Mouse (Mus musculus): Measurements from ENCODE around the gene Zmym4. TPM values are rescaled to one million over a fixed set of nuclear protein-coding genes. Genes with fewer than 3 reads are reported as not detected.

Gene Zmym4
- polyA plus RNA-seq, 1 experiment: 5.5 TPM

DNA sequence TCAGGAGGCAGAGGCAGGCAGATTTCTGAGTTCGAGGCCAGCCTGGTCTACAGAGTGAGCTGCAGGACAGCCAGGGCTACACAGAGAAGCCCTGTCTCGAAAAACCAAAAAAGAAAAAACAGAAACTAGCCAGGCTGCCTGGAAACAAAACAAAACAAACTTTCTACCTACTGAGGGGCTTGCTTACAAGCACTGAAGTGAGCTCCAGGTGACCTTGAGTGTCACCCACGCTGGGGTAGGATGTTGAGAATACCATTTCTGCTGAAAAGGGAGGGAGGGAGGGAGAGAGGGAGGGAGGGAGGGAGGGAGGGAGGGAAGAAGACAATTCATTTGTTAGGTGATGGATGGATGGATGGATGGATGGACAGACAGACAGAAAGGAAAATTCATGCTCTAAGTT, 24.5 kb downstream of the Zmym4 start:
- WGBS: 79% methylated on average over 3 of the region's 3 CpGs
- Histone ChIP-seq H3K4me3 (replicated peaks; ENCODE audit: extremely low read depth, low read depth, low read length) (no peak overlapping the region), H3K4me1 (ENCODE audit: control insufficient read depth, insufficient read depth, low read length) (no peaks in the 10 kb centered on the region)
- TF ChIP-seq POLR2A (IDR thresholded peaks at IDR 0.05; ENCODE audit: borderline replicate concordance, extremely low read depth, low read depth, low read length): no peak
- no peak for TF ChIP-seq CTCF (IDR thresholded peaks at IDR 0.05; ENCODE audit: insufficient read depth, low read length)
- no peak for DNase-seq

DNA sequence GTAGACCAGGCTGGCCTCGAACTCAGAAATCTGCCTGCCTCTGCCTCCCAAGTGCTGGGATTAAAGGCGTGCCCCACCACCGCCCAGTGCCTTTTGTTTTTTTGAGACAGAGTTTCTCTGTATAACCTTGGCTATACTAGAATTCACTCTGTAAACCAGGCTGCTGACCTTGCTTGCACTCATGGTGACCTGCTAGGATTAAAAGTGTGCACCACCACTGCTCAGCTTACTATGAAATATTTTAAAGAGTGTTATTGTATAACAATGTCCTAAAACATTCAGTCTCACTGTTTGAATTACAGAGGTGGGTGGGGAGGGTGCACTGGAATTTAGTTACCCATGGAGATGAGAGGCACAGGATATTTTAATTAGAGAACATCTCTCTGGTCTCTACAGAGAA, 25.1 kb downstream of the Zmym4 start:
- H3K4me3 ChIP-seq (replicated peaks; ENCODE audit: extremely low read depth, low read depth, low read length): no peak overlapping the region
- no peaks in the 10 kb centered on the region for H3K4me1 ChIP-seq (ENCODE audit: control insufficient read depth, insufficient read depth, low read length)
- DNase-seq: no peak
- no peak for TF ChIP-seq POLR2A (IDR thresholded peaks at IDR 0.05; ENCODE audit: borderline replicate concordance, extremely low read depth, low read depth, low read length)
- TF ChIP-seq CTCF (IDR thresholded peaks at IDR 0.05; ENCODE audit: insufficient read depth, low read length): no peak
- WGBS: 94% methylated on average over 3 of the region's 3 CpGs

DNA sequence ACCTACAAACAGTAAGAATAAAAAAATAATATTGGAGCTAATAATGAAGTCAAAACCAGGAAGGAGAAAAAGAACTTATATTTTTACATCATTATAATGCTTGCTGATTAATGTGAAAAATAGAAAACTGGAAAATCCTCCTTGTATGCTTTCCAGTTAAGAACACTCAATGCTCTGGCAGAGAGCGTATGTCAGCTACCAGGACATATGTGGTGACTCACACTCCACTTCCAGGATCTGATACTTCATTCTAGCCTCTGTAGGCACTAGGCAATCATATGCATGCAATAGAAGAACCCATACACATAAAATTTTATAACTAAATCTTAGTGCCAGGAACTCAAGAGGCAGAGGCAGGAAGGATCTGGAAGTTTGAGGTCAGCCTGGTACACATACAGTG, 40.2 kb downstream of the Zmym4 start:
- 74% methylated on average over 1 of the region's 1 CpGs for WGBS
- Histone ChIP-seq H3K4me1 (ENCODE audit: control insufficient read depth, insufficient read depth, low read length) (no peaks in the 10 kb centered on the region), H3K4me3 (replicated peaks; ENCODE audit: extremely low read depth, low read depth, low read length) (no peak overlapping the region)
- no peak for DNase-seq
- no peak for TF ChIP-seq POLR2A (IDR thresholded peaks at IDR 0.05; ENCODE audit: borderline replicate concordance, extremely low read depth, low read depth, low read length)

DNA sequence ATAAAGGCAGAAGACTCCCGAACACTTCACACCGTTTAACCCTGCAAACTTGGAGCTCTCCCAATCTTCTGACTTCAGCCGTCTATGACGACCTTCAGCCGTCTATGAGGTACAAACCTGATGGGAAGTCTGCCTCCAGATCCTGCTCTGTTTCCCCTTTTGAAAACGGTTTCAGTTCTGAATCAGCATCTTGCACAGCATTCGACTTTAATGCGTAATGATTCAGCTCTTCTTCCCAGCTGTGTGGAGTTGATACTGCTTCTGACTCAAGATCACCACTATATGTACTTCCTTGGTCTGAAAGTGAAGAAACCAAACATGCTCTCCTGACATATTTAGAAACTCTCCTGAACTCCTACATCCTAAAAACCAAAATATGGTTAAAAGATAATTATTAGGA, 78.1 kb downstream of the Zmym4 start:
- Histone ChIP-seq H3K4me3 (replicated peaks; ENCODE audit: extremely low read depth, low read depth, low read length) (no peak overlapping the region), H3K4me1 (ENCODE audit: control insufficient read depth, insufficient read depth, low read length) (no peaks in the 10 kb centered on the region)
- DNase-seq: no peak
- TF ChIP-seq CTCF (IDR thresholded peaks at IDR 0.05; ENCODE audit: insufficient read depth, low read length) (no peak), POLR2A (IDR thresholded peaks at IDR 0.05; ENCODE audit: borderline replicate concordance, extremely low read depth, low read depth, low read length) (no peak)
- WGBS: 79% methylated on average over 8 of the region's 8 CpGs

DNA sequence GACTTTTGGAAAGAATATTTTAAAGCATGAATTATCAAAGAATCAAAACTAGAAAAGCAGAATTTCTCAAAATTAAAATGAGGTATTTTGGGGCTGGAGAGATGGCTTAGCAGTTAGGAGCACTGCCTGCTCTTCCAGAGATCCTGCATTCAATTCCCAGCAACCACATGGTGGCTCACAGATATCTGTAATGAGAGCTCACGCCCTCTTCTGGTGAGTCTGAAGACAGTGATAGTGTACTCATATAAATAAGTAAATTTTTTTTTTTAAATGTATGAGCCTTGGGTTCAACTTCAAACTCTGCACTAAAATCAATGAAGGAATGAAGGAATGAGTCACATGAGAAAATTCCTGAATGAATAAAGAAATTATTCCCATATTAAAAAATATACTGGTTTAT, 82.0 kb downstream of the Zmym4 start:
- 59% methylated on average over 1 of the region's 1 CpGs for WGBS
- no peak for DNase-seq
- Histone ChIP-seq H3K4me3 (replicated peaks; ENCODE audit: extremely low read depth, low read depth, low read length) (no peak overlapping the region), H3K4me1 (ENCODE audit: control insufficient read depth, insufficient read depth, low read length) (no peaks in the 10 kb centered on the region)
- TF ChIP-seq POLR2A (IDR thresholded peaks at IDR 0.05; ENCODE audit: borderline replicate concordance, extremely low read depth, low read depth, low read length): no peak
- no peak for TF ChIP-seq CTCF (IDR thresholded peaks at IDR 0.05; ENCODE audit: insufficient read depth, low read length)

DNA sequence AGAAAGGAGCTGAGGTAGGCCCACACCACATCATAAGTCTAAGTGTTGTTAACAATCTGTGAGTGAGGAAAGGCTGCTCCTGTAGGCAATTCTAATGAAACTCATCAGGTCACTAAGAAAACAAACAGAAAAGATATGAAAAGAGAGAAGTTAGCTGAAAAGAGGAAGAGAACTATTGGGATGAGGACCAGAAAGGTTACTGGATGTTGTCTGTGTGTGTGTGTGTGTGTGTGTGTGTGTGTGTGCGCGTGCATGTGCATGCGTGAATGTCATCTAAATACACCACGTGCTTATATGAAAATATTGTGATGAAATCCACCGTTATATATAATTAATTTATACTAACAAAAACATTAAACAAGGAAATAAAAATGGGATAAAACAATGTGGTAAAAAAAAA, 84.3 kb downstream of the Zmym4 start:
- 88% methylated on average over 5 of the region's 5 CpGs for WGBS
- no peak for TF ChIP-seq CTCF (IDR thresholded peaks at IDR 0.05; ENCODE audit: insufficient read depth, low read length)
- TF ChIP-seq POLR2A (IDR thresholded peaks at IDR 0.05; ENCODE audit: borderline replicate concordance, extremely low read depth, low read depth, low read length): no peak
- no peak for DNase-seq
- Histone ChIP-seq H3K4me1 (ENCODE audit: control insufficient read depth, insufficient read depth, low read length) (no peaks in the 10 kb centered on the region), H3K4me3 (replicated peaks; ENCODE audit: extremely low read depth, low read depth, low read length) (no peak overlapping the region)

DNA sequence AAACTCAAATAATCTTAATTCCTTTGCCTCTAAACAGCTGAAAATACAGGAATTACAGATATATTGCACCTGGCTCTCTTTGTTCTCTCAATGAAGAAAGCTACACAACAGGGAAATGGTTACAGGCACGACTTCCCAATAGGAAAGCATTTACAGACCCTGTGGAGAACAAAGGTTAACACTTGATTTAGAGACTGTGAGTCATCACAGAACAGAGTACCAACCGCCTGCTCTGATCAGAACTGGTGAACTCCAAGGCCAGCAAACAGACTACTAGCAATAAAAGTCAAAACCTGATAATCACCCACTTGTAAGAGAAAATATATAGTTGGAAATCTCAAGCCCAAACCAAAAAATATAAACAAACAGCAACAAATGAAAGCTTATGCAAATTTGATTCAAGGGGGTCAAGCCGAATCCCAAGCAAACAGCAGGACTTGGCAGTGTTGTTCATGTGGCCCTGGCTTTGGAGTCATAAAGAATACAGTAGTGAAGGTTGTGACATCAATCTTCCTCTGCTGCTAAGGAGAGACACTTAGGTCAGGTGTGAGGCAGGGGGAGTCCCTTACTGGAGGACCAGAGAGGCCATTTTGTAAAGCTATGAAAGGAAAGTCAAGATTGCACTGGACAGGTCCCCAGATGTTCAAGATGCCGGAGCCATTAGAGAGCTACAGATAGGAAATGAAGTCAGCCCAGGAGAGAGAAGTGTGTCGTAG, 88.2 kb downstream of the Zmym4 start:
- WGBS: 83% methylated on average over 5 of the region's 5 CpGs
- Histone ChIP-seq H3K4me1 (ENCODE audit: control insufficient read depth, insufficient read depth, low read length) (no peaks in the 10 kb centered on the region), H3K4me3 (replicated peaks; ENCODE audit: extremely low read depth, low read depth, low read length) (no peak overlapping the region)
- TF ChIP-seq CTCF (IDR thresholded peaks at IDR 0.05; ENCODE audit: insufficient read depth, low read length): no peak
- no peak for TF ChIP-seq POLR2A (IDR thresholded peaks at IDR 0.05; ENCODE audit: borderline replicate concordance, extremely low read depth, low read depth, low read length)
- DNase-seq: no peak

DNA sequence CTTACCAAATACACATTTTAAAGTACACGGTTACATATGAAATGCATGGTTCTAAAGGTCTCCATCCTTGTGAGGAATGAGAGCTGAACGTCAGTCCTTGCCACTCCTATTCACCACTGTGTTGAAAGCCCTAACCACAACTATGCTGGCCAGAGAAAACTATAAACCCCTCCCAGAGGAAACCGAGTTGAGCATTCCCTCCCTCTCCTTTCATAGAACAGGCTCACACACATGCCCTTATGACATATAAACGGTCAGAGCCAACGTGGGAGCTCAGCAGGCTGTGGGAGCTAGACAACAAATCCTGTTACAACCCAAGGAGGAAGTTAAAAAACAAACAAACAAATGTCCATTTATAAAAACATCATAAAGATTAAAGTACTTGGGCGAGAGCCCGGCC, 95.2 kb downstream of the Zmym4 start:
- 36% methylated on average over 7 of the region's 7 CpGs for WGBS
- H3K4me1 ChIP-seq (ENCODE audit: control insufficient read depth, insufficient read depth, low read length): no peaks in the 10 kb centered on the region
- no peak for DNase-seq
- TF ChIP-seq CTCF (IDR thresholded peaks at IDR 0.05; ENCODE audit: insufficient read depth, low read length) (no peak), POLR2A (IDR thresholded peaks at IDR 0.05; ENCODE audit: borderline replicate concordance, extremely low read depth, low read depth, low read length) (no peak)
- no peak overlapping the region for H3K4me3 ChIP-seq (replicated peaks; ENCODE audit: extremely low read depth, low read depth, low read length)

DNA sequence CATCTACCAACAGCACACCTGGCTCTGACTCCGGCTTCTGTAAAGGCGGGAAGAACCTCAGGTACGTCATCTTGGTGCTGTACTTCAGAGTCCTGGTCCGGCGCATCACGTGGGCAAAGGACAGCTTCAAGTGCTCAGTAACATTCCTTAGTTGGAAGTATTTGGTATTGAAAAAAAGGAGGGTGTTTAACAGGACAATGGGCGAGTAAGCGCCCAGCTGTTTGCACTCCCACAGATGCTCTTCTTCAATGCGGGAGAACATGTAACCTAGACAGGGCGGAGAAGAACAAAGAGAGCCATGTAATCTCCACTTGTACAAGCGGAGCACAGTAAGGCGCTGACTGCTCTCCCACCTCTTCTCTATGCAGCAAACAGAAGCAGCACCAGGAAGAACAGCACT, 99.2 kb downstream of the Zmym4 start:
- TF ChIP-seq CTCF (IDR thresholded peaks at IDR 0.05; ENCODE audit: insufficient read depth, low read length) (no peak), POLR2A (IDR thresholded peaks at IDR 0.05; ENCODE audit: borderline replicate concordance, extremely low read depth, low read depth, low read length) (no peak)
- H3K4me3 ChIP-seq (replicated peaks; ENCODE audit: extremely low read depth, low read depth, low read length): no peak overlapping the region
- no peaks in the 10 kb centered on the region for H3K4me1 ChIP-seq (ENCODE audit: control insufficient read depth, insufficient read depth, low read length)
- no peak for DNase-seq
- WGBS: 80% methylated on average over 12 of the region's 12 CpGs

DNA sequence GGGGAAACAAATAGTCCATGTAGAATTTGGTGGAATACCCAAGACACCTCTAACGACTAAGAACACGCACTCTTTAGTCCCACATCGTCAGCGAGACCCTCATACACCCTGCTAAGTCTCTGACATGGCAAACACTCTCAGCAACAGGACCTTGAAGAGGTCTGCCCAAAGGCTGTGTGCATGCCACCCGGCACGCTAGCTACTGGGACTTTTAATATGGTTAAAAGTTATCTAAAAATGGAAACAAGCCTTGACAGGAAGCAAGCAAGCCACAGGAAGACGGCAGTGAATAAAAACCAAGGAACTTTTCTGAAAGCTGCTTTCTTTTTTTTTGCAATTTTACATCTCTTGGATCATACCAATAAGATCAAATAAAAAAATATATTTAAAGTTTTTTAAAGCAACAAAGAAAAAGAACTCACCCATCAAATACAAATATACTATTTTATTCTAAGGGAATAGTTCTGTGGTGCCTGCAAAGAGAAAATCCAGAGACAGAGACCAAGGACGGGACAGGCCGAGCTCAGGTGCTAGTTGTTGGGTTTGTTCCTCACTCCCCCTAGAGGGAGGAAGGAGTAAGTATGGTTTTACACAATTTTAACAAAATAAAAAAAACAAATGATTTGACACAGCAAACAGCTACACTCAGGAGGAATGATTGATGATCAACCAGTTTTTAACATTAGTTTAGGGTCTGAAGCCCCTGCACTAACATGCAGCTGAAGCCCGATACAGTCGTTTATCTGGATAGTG, 106.2 kb downstream of the Zmym4 start:
- DNase-seq: no peak
- TF ChIP-seq CTCF (IDR thresholded peaks at IDR 0.05; ENCODE audit: insufficient read depth, low read length): peak; percentile 28; the same call in 1 of the 2 replicates
- TF ChIP-seq POLR2A (IDR thresholded peaks at IDR 0.05; ENCODE audit: borderline replicate concordance, extremely low read depth, low read depth, low read length): no peak
- 67% methylated on average over 11 of the region's 11 CpGs for WGBS
- H3K4me1 ChIP-seq (ENCODE audit: control insufficient read depth, insufficient read depth, low read length): no peaks in the 10 kb centered on the region
- H3K4me3 ChIP-seq (replicated peaks; ENCODE audit: extremely low read depth, low read depth, low read length): no peak overlapping the region
